Mouse (Mus musculus) B cell, adult 2 months (primary cell): ENCODE measurements around the gene Nploc4.
A peak's percentile ranks its signal among the peaks of the same experiment; 100 is the strongest.

Experiments
- DNase-seq, 2 experiments: peaks; one replicate each; pipeline ENCODE4 v3.0.0; 2022

The Nploc4 gene

DNA sequence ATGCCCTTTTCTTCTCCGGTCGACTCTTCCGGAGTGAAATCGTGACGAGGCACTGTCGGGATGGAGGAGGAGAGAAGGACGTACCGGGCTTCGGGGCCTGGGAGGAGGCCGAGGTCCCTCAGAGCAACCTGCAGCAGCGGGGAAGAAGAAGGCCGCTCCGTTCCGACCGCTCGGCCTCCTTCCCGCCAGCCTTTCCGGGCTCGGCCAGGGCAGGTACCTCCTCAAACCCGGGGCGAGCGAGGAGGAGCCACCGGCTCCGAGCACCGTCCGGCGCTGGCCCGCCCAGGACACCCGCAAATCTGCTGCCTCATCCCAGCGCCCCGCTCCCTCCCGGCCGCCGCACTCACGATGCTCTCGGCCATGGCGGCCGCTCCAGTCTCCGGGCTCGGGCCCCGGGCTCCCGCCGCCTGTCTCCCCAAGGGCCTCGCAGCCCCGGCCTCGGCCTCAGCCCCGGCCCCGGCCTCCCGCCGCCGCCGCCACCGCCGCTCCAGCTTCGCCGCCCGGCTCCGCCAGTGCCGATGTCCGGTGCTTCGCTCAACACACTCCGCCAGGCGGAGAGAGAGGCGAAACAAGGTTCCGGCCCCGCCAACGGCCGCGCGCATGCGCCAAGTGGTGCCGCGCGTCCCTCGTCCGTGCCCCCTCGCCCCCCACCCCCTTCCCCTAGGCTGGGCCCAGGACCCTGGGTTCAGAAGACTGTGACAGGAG is at the start of gene Nploc4:
Gene Nploc4, minus strand, starts transcription at position 557 of the 705 bp plus-strand sequence.
- peak; percentile 89 to 92 for DNase-seq

DNA sequence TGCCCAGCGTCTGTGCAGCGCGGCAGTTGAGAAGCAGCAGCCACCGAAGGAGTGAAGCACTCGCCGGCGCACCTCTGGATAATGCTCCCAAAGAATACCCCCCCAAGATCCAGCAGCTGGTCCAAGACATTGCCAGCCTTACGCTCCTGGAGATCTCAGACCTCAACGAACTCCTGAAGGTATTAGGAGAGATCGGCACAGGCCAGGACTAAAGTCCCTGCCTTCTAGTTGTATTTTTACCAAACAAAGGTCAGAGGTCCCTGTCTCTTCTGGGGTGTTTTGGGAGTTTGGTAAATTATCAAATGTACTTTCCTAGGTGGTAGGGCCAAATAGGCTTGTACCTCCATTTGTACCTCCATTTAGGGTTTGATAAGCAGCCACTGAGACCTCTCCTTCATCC is 47.7 kb upstream of the Nploc4 start:
- DNase-seq, result no peak

DNA sequence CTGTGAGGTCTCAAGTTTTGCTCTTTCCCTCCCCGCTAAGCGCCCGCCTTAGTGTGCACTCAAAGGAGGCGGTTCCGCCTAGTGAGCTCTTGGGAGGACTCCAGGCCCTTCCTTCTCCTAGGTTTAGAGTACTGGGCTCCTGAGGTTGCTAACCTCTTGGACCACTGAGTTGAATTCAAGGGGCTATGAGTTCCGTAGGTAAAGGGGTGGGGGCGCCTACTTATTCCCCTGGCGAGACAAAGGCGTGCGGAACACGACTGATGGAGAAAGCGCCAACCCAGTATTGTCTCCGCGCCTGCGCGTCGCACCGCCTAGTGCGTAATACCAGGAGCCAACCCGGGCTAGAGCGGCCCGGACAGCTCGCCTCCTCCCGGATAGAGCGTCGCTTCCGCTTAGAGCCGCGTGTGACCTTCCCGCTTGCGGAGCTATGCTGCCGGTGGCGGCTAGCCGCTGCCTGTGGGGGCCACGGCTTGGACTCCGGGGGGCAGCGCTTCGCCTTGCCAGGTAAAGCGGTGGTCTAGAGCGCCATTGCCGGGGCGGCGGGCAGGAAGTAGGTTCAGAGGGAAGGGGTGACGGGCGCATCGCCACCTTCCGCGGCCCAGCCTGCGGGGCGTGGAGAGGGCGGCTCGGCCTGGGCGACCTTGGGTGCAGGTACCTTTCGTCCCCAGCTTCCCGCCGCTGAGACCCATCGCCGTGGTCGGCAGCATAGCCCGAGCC is 46.9 kb upstream of the Nploc4 start, which contains the start of gene Mrpl12:
Gene Mrpl12, plus strand, starts transcription at position 349 of the 717 bp plus-strand sequence.
- DNase-seq, result peak; percentile 85 to 86

DNA sequence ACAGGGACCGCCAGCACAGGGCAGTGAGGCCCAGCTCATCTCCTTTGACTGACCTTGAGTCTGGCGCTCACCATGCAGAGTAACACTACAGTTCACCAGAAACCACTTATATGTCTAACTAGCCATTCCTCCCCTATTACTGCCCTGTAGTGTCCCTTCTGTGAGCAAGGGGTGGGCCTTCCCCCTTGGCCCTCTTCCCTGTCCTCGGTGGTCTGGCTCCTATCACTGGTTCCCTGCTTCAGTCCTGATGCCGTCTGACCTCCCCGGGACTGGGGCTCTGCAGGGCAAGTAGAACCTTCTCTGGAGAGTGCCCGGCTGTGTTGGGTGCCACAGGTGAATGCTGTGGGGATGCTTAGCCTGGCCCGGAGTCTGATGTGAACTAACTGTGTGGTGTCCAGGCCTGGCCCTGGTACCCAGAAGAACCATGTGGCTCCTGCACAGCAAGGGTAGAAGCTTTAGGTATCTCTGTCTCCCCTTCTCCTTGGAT is 46.0 kb upstream of the Nploc4 start:
- no peak for DNase-seq

DNA sequence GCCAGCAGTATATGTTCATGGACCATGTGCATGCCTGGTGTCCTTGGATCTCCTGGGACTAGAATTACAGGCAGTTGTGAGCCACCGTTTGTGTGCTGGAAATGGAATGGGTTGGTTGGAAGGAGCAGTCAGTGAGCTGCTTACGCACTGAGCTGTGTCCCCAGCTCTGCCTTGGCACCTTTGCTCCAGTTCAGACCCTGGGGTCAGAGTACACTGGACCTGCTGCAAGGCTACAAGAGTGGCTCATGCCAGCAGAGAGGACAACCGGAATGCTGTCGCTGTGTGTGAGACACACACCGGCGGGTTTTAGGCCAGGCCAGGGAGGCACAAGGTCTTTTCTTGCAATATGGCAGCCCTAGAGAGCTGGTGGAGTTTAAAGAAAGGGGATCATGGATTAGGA is 34.5 kb upstream of the Nploc4 start:
- DNase-seq, result no peak

DNA sequence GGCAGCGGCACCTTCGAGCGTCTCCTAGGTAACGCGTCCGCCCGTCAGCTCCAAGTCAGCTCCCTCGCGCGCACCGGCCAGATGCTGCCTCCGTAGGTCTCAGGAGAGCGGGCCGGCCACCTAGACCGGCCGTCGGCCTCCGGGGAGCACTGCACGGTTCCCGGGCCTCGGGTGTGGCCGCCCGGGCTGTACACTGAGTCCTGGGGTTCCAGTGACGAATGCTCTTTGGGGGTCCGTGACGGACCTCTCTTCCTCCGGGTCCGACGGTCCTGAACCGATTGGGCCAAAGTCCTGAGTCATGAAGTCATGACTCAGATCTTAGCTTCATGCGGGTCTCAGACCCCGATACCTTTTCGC is 30.2 kb upstream of the Nploc4 start:
- DNase-seq, result no peak

DNA sequence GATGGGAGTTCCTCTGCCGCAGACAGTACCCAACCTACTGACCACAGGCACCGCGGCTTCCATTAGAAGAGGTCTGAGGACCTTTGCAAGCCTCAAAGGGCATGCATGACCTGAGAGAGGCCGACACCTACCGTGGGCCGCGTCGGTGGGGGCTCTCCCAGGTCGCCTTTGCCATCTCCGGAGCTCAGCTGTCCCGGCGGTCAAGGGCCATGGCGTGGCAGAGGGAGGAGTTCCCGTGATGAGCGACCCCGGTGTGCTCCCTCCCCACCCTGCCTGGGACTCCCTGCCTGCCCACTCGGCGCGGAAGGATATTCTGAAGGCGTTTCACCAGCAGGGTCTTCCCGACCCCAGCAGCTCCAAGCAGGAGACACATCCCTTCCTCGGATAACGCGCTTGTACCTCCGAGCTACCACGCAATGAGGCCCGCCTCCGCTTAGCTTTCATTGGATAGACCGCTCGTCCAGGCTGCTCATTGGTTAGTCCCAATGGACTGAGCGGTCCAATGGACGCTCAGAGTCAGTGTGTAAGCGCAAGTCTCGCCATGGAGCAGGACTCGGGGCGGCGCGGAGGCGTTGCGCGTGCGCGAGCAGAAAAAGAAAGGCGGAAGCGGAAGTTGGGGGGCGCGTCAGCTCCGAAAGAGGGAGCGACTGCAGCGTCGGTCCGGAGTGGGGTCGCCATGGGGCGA is 29.7 kb upstream of the Nploc4 start, which contains the start of gene Arl16:
Gene Arl16, minus strand, starts transcription at position 557 of the 685 bp plus-strand sequence.
- peak; percentile 93 to 94 for DNase-seq

DNA sequence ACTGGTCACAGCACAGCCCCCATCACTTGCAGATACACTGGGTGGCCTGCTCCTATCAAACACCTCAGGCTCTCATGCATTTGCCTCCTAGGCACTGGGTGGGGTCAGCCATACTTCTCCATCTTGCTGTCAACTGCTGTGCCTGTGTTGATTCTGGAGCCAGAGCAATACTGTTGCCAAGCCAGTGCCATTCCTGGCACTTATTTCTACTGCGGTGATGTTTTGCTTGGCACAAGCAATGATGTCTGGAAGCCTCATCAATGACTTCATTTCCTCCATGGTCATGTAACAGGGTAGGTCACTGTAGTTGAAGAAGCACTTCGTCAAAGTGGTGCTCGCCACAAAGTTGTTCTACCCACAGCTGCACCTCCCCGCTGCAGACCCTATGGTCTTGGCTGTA is 28.0 kb upstream of the Nploc4 start:
- DNase-seq, result no peak

DNA sequence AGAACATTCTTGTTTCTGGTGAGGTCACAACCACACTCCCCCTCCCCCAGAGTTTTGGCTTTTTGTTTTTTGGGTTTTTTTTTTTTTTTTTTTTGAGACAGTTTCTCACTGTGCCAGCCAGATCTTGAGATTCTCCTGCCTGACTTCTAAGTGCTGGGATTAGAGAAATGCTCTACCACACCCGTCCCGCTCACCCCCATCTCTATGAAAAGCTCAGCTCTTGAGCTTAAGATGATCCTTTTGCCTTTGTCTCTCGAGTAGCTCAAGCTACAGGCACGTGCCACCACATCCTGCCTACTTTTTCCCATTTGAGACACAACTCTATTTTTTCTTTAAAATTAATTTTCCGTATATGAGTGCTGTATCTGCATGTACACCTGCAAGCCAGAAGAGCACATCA is 26.9 kb upstream of the Nploc4 start:
- DNase-seq, result no peak

DNA sequence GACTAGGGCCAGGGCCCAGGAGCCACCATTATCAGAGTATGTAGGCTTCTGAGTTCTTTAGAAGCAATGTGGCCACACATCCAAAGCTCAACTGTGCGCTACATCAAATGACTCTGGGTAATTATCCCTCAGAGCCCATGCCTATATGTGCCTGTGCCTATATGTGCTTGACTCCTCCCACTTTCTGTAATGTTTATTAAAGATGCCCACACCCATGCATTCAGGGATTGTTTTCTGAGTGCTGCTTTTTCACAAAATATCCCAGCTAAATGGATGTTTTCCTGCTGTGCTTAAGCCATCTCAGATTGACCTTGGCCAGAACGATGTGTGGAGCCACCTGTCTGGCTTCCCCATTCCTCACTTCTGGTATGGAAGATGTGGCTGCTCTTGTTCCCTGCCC is 26.0 kb upstream of the Nploc4 start:
- DNase-seq, result no peak

DNA sequence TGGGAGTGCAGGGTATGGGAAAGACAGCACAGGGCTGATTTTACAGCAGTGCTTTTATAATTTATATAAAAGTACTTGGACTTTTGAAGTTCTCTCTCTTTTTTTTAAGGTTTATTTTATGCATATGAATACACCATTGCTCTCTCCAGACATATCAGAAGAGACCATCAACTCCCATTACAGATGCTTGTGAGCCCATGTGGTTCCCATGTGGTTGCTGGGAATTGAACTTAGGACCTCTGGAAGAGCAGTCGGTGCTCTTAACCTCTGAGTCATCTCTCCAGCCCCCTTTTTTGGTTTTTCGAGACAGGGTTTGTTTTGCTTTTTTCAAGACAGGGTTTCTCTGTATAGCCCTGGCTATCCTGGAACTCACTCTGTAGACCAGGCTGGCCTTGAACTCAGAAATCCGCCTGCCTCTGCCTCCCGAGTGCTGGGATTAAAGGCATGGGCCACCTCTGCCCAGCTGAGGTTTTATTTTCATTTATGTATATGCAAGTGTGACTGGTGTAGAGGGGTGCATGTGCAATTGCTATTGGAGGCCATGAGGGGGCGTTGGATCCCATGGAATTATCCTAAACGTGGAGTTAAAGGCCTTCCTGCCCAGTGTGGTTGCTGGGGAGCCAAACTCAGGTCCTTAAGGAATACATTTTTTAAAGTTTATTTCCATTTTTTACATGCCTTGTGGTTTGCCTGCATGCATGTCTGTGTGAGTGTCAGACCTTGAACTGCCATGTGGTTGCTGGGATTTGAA is 21.5 kb upstream of the Nploc4 start:
- no peak for DNase-seq

DNA sequence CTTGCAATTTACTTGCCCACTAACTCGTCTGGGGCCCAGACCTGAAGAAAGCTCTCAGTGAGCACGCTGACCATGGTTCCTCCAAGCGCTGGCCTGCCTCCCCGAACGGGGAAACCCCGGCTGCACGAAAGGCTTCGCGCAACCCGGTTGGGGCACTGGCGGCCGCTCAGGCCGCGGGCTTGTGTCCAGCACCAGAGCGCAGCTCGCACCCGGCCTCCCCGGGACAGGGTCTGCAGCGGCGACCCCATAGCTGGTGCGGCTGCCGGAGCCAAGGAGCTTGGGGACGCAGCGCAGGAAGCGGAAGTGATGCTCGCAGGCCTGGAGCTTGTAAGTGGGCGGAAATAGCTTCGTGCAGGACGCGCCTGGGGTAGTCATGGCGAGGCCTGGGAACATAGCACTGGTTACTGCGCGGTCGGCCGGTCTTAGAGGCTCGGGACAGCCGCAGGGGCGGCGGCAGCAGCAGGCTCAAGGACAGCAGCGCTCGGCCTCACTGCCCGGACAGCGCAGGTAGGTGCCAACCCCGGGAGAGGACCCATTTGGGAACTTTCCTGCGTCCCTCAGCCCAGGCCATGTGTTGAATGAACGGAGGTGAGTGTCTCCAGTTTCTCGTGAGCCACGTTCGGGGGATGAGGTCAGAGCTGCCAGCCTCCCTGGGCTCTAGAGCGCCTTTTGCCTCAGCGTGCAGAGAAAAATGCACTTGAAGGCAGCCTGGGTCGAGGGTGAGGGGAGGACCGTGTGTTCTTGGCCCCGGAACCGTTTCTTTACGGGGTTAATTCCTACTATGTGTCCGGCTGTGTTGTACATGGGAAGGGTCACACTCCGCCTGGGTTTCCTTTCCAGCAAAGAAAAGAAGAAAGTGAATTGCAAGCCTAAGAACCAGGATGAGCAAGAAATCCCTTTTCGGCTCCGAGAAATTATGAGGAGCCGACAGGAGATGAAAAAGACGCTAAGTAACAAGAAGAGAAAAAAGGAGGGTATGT is 20.6 kb upstream of the Nploc4 start, which contains the start of the genes Oxld1 and Ccdc137:
Gene Oxld1, minus strand, starts transcription at position 297 of the 980 bp plus-strand sequence.
Gene Ccdc137, plus strand, starts transcription at position 344 of the 980 bp plus-strand sequence.
- peak; percentile 74 to 78 for DNase-seq

DNA sequence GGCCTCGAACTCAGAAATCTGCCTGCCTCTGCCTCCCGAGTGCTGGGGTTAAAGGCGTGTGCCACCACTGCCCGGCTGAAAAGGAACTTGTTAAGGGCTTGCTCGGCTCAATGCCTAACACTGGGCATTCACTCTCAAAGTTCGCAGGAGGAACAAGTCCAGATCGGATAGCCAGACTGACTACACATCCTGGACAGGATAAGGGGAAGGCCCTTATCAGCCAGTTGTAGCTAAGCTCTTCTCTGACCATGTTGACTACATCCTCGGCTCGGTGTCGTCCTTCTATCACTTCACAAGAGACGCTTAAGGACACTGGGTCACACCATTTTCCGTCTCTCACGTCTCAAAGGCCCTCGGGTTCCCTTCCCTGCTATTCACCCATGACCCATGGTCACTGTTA is 19.9 kb upstream of the Nploc4 start:
- DNase-seq, result peak in 1 of 2 experiments; percentile 9

DNA sequence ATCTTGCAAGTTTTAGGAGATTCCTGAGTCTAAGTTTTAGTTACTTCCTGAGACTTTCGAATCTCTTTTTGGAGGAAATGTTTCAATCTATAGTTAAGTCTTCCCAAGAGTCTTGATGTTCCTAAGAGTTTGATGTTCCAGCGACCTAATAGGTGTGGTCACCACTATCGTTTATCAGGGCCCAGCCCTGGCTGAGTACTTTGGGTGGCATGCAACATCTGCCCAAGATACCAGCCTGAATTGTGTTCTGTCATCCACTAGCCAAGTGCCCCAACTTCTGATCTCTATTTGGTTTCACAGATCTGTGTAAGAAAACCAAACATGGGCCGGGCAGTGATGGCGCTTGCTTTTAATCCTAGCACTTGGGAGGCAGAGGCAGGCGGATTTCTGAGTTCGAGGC is 17.9 kb upstream of the Nploc4 start:
- DNase-seq, result no peak

DNA sequence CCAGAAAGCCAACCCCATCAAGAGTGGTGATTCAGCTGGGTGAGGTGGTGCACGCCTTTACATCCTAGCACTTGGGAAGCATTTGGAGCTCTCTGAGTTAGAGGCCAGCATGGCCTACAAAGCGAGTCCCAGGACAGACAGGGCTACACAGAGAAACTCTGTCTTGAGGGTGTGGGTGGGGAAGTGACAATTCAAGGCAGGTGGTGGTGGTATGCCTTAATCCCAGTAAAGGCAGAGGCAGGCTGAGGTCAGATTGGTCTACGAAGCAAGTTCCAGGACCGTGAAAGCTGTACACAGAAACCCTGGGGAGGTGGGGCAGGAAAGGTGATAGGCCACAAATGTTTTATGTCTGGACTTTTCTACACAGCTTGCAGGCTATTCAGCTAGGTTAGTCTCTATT is 17.5 kb upstream of the Nploc4 start:
- DNase-seq, result no peak

DNA sequence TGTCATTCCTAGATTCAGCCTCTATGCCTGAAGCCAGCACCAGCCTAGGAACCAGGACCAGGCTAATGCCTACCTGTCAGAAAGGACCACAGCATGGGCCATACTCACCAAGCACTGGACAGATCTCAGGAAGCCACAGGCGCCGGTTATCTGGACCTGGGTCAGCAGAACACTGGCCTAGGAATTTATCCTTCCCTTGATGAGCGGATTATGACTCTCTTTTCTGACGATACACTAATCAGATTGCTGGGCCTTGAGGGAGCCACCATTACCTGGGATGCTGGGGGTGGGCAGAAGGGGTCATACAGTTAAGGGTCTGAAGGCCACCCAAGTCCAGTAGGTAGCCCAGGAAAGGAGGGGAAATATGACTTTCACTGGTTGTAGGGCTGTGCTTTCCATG is 15.8 kb upstream of the Nploc4 start, which contains the start of gene Pde6g:
Gene Pde6g, minus strand, starts transcription at position 195 of the 400 bp plus-strand sequence.
- no peak for DNase-seq

DNA sequence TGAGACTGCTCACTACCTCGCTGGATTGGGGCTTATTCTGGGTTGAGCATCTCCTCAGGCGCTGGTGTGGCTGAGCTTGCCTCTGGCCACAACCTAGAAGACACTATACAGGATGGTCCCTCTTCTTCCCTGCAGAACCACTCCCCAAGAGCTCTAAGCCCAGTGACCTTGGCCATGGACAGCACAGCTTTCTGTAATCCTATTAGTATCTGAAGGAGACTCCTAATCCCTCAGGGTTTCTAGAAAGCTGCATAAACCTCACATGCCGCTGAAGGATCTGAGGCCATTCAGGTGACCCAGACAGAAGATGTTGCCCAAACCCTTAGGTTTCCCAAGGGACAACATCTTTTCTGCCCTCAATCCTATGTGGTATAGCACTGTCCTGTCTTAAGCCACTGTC is 14.7 kb upstream of the Nploc4 start:
- no peak for DNase-seq

DNA sequence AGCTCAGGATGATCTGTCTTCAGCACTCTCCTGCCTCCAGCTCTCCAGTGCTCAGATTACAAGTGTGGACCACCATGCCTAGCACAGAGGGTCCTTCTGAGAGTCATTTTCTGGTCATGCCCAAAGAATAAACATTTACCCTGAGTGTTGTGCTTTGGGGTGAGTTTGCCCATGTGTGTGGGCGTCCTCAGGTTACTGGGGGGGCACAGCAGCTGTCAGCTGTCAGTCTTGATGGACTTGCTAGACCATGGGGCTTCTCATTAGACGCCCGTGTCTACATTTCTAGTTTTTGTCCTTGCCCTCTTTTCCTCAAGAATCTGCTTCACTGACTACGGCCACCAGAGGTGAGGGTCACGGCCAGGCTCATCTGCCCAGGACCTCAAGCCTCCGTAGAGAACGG is 9.7 kb upstream of the Nploc4 start:
- no peak for DNase-seq

DNA sequence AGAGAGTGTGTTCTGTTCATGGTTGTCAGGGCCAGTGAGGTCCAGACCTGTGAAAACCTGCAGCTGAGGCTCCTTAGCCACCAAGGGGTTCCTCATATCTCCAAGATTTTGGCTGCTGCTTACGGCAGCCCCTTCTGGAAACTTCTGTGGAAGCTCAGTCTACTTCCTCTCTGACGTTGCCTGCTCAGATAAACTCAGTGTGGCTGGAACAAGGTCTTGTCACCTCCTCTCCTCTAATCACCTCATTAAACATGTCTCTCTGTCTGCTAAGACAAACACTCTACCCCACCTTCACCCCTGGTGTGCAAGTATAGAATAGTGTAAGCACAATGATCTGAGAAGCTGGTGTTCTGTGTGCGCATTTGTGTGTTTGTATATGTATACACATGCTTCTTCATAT is 8.0 kb upstream of the Nploc4 start:
- no peak for DNase-seq

DNA sequence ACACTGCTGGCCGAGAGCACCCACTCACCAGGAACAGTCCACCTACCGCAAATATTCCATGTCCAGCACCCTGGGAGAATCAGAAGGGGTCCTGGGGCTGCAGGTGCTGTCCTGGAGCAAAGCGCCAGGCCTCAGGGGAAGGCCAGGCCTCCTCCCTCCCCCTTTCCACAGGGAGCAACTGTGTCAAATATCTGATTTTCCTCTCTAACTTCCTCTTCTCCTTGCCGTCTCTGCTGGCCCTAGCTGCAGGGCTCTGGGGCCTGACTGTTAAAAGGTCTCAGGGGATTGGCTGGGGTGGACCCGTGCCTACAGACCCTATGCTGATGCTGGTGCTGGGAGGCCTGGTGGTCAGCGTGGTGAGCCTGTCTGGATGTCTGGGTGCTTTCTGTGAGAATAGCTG is 6.6 kb upstream of the Nploc4 start:
- DNase-seq, result no peak

DNA sequence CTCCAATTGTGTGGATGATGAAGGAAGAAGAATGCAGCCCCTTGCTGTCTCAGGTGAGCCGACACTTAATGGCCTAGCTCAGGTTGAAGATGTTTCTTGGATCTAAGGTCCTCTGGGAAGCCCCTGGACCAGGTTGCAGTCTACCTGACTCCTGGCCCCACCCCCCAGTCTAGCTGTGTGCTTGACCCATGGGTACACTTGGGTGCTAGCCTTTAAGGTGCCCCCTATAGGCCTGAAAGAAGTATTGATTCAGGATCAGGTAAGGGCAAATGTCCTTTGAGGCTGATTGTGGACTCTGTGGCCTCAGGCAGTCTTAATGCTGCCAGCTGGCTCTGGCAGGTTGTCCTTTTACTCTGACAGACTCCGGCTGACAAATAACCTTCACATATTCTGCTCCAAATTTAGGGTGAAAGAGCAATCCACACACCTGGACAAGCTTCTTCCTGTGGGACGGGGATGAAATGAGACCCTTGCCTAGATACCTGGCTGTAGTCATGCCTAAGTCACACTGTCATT is 5.3 kb upstream of the Nploc4 start:
- no peak for DNase-seq
